Mouse (Mus musculus) frontal cortex, adult 2 months (tissue): ENCODE data around the gene Sez6l. TPM values are rescaled to one million over a fixed set of nuclear protein-coding genes. Genes with fewer than 3 reads are reported as not detected.

Source experiments
- DNase-seq, 2 experiments: peaks; one replicate each; pipeline ENCODE4 v3.0.0; 2022; ENCODE audit warnings: low spot score in 1 of 2; ENCODE audit errors: extremely low spot score in 1 of 2
- polyA plus RNA-seq: library from polyadenylated mRNA; depleted of rRNA; stranded (reverse); fragments of >200 nt; gene quantifications from 2 replicates; pipeline ENCODE4 v1.2.3, GENCODE M21; 2012

Sez6l gene
- polyA plus RNA-seq, 1 experiment, result 82.5 TPM

DNA sequence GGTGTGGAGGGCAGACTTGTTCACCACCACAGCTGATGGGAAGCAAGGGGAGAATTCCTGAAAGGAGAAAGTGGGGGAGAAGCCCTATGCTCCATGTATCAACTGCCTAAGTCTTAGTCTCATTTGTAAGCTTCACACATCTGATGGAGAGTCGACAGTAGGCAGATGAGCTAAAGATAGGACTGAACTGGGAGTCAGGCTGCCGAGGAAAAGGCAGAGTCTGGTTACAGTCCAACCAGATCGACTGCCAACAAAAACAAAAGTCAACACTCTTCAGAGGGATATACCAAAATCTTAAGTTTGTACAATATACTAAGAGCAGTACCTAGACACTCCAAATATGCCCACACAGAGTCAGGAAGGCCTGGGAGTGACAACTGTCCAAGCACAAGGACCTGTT is 38.7 kb downstream of the Sez6l start:
- no peak for DNase-seq

DNA sequence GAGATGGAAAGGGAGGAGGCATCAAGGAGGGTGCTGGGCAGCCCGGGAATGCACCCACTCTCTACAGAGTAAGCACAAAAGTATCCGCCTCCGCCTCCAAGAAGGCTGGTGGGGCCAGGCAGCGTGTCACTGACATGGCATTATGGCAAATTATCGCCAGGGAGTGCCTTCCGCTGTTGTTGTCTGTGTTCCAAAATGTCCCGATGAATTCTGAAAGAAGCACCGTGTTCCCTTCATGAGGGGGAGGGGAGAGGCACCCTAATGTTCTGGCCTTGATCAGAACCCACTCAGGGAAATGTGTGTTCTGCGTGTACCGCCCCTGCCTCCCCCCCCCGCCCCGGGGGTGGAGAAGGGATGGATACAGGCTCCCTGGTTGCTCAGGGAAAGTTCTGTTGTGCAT is 41.1 kb downstream of the Sez6l start:
- DNase-seq, result no peak

DNA sequence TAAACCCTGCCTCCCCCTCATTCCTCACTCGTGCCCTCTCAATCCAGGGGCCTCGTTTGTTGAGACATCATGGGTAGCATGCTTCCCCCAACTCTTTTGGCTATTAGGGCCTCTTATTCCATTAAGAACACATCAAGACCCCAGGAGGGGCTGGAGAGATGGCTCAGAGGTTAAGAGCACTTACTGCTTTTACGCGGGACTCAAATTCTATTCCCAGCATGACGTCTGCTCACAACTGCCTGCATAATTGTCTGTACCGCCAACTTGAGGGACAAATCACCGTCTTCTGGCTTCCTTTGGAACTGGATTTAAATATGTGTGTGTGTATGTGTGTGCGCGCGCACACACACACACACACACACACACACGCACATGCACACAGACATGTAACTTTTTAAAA is 42.8 kb downstream of the Sez6l start:
- no peak for DNase-seq

DNA sequence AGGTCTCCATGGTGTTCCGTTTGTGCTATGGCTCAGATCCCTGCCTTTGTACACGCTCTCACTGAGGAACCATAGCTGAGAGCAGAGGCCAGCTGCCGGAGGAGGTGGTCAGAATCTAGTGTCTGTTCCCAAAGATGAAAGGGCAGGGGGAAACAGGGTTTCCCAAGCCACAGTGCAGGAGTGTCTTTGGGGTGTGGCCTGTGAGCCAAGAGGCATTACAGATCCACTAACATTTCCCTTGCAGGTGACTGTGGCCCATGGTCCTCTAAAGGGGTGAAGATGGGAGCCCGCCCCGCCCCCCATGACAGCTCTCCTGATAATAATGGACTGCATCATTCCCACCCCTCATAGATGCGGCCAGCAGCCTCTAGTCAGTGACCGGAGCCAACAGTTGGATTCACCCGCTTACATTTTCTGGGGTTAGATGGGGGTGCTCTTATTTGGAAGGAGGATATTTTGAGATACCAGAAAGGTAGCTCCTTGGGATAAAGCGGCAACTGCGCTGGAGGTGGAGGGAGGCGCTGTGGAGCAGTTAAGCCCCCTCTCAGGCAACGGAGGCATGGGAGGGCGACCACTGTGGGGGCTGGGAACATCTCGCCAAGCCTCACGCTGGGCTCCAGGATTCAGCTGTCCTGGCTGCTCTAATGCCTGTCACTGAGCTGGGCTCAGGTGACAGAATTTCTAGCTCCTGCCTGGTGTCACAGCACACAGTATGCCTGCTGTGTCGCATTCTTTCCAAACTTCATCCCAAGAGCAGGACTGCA is 43.5 kb downstream of the Sez6l start:
- DNase-seq, result no peak

DNA sequence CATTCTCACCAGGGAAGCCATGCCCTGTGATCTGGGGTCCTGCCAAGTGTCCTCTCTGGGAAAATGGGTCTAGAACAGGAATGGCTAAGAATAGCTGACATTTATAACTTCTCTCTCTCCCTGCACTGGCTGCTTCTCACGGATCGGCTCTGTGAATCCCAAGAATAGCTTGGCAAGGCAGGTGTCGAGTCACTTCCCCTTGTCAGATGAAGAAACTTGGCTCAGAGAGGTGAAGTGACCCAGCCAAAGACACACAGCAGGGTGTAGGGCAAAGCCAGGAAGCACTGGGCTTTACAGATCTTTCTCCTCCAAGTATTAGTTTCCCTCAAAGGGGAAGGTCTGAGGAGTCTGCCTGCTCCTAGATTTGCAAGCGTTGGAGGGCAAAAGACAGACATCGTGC is 44.1 kb downstream of the Sez6l start:
- no peak for DNase-seq

DNA sequence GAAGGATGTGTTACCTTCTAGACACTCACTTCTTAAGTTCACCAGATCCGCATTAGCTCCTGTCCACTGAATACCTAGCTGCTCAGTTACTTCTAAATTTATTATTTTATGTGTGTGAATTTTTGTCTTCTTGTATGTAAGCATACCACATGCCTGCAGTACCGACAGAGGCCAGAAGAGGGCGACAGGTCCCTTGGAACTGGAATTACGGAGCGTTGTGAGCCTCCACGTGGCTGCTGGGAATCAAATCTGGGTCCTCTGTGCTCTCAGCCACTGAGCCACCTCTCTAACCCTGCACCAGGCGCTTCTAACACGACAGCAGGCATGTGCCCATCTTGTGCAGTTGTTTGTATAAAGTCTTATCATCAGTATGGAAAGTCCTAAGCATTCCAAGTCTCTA is 44.8 kb downstream of the Sez6l start:
- no peak for DNase-seq

DNA sequence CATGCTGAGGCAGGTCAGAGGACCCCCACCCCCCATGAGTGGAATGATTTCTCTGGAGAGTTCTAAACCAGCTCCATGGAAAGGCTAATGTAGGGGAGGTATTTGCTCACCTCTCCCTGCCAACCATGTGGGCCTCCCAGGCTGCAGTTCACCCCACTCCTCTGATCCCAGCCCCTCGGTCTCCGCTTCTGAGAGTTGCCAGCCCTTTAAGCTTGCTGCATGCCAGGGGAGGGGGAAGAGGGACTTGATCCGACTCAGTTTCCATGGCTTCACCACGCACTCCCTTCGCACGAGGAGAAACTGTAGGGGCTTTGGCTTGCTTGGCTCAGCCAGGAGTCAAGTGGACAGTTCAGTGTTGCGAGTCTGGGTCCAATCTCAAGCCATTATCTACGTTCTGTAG is 45.9 kb downstream of the Sez6l start:
- DNase-seq, result no peak

DNA sequence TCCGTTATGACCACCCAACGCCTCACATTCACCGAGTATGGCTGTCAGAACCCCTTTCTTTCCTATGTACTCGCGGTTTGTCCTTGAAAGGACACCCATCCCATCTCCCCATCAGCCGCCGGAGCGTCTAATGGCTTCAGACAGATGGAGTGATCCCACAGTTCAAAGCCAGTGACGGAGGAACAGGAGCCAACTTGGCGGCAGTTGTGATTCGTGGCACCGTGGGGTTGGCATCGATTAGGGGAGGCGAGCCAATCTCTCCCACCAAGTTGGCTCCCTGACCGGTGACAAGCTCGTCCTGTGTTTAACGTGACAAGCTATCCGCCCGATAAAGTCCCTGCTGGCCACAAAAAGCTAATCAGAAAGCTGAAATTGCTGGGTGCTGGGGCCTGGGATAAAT is 50.0 kb downstream of the Sez6l start:
- no peak for DNase-seq

DNA sequence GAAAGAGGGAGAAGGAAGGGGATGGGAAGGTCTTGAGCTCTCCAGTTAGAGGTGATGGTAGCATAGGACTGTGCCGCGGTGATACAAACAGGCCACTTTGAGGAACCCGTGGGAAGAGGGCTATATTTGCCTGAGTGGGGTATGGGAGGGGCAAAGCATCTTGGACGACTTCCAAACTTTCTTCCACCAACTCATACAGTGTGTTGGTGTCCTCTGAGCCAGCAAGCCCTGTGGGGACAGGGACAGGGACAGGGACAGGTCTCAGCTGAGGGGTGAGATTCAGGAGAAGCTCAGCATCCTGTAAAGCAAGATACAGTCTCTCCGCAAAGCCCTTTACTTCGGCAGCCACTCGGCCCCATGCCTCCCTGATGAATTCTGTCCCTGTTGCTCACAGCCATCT is 50.5 kb downstream of the Sez6l start:
- DNase-seq, result peak in 1 of 2 experiments; percentile 78

DNA sequence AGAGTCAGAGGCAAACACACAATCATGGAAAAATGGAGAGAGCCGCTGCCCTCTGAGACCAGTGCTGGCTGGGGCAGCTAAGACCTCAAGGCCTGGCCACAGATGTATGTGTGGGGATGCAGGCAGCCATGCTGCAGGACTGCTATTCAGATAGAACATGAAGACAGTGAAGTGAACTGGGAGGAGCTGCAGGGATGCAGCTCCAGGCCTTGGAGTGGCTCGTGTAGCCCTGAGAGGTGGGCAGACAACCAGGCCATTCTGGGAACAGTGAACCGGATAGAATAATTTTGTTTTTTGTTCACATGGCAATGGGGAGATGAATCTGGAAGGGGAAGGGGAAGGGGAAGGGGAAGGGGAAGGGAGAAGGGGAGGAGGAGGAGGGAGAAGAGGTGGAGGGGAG is 51.0 kb downstream of the Sez6l start:
- no peak for DNase-seq

DNA sequence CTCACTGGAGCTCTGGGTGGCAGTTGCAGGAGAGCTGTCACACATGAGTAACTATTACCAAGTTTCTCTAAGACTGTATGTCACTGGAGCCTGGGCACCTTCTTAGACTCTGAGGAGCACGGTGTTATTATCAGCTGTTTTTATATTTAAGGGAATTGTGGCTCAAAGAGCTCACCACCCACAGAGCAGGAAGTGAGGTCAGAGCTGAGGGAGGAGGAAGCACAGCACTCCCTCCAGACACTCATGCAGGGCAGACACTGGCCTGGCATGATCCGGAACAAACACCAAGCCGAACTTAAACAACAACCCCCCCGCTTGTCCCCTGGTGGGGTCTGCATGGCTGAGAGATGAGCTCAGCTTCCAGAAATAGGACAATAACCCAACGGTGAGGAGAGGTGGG is 51.7 kb downstream of the Sez6l start:
- no peak for DNase-seq

DNA sequence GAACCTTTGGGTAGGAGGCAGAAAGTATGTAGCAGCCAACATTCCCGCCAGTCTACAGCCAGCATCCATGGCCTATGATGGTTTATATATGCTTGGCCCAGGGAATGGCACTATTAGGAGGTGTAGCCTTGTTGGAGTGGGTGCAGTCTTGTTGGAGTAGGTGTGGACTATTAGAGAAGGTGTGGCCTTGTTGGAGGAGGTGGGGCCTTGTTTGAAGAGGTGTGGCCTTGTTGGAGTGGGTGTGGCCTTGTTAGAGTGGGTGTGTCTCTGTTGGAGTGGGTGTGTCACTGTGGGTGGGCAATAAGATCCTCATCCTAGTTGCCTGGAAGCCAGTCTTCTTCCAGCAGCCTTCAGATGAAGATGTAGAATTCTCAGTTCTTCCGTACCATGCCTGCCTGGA is 53.2 kb downstream of the Sez6l start:
- DNase-seq, result no peak

DNA sequence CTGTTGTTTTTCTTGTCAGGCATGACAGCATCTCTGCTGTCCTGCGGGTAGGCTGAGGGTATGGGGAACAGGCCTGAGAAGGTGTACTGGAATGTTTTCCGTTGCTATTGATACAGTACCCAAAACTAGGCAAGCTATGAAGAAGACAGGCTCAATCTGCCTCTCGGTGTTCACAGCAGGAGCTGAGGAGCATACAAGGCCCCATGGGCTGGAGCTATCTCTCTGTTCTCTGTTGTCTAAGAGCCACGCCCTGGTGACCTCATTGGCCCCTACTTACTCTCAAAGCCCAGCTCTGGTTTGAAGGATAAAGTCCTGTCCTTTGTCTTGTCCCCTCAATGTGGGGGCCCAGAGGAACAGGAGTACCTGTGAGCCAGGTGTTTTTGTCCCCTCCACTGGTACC is 53.7 kb downstream of the Sez6l start:
- no peak for DNase-seq

DNA sequence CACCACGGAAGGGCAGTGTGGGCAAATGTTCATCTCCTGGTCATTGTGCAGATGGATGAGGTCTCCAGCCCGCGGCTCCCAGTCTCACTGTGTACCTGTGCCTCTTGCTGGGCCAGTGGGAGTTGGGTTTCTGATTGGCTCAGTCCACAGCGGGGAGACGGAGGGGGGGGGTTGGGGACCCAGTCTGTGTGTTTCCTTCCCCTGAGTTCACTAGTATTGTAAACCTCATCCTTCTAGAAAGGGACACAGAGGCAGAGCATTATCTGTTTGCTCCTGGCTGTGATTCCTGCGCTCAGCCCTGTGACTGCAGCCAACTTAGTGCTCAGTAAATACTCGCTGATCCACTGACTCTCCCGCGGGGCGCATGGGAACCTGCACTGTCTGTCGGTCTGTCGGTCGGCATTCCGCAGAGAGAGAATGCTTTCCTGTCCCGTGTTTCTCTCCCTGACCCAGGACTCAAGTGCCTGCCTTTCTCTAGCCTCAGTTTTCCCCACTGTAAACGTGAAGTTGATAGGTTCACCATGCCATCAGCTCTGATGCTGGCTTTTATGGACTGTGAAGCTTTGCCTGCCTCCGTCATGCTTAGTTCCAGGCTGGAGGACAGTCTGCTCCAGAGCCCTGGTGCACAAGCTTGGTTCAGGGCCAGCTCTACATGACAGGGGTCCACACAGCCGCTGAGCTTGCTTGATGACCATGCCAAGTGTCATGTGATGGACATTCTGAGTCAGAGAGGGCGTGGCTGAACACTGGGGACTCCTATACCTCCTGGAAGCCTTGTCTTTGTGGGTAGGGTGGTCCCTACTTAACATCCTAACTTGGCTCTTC is 55.1 kb downstream of the Sez6l start:
- no peak for DNase-seq

DNA sequence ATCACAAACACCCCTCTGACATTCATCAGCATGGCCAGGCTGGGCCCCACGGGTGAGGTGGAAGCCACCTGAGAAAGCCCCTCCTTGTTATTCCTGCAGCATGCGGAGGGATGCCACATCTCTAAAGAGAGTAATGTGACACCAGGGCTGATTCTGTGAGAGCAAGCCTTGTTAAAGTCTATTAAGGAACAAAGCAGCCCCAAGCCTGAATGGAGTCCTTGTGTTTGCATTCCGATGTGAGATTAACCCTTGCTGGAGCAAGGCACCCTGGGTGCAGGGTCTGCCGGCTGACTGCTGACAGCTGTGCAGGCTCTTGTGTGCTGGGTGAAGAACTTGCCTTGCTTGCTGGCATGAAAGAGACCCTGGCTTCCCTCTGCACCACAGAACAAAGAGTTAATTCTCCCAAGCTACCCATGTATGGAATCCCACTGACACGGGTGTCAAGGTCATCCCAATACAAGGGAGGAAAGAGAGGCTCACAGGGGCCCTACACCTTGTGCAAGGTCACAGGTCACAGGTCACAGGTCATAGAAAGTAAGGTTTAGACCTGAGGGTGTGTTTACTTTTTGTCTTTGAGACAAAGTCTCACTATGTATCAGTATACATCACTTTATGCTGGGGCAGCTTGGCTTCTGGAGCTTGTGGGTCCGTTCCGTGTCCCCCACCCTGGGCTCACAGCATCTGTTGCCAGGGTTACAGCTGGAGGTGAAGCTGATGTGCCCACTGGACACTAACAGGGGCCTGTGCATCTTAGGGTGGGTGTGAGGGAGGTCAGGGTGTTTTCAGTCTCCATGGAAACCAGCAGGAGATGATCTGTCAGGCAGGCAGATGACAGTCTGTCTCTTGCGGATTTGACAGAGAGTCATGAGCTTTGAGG is 55.9 kb downstream of the Sez6l start:
- DNase-seq, result no peak

DNA sequence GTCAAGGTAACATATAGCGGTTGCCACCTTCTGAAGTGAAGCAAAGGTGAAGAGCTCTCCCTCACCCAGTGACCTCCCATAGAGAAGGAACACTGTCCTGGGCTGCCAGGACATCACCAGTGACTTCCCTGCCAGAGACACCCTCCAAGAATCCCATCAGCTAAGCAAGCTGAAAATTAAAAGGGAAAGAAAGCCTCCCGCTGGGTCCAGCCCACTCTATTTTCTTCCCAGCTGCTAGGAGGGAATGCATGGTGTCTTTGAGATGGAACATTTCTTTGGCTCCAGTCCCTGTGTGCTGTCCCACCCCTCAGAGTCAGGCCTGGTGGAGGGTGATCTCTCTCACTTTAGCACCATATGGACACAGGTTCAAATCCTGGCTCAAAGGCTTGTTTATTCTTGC is 58.2 kb downstream of the Sez6l start:
- no peak for DNase-seq

DNA sequence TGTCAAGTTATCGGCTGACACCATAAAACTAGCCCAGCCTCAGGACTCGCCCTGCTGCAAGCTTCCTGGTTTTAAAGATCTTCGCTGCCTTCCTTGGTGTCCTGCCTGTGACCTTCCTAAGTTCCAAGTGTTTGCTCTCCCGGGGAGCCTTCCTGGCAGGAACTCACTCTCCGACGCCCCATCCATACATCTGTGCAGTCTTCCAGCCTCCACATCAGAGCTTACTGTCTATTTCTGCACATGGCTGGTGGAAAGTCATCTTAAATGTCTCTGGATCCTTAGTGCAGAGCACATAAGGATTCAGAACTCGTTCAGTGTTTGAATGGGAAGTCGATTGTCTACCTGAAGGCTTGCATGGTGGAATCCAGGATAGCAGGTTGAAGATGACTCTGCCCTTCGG is 59.5 kb downstream of the Sez6l start:
- no peak for DNase-seq

DNA sequence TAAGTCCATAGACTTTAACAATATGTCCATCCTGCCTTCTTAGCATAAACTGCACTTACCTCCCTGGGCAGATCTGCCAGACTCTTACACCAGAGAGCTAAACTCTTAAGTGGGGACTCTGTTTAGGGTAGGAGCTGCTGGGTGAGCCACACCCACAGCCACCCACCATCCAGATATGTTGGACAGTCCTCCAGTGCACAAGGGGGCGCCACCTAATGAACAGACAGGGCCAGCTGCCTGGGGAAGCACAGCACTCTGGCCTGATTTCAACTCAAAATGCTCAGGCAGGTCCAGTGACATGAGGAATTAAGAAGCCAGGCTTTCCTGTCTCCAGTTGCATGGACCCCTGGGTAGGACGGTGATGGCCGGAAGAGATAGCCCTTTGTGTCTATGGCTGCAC is 60.5 kb downstream of the Sez6l start:
- DNase-seq, result no peak

DNA sequence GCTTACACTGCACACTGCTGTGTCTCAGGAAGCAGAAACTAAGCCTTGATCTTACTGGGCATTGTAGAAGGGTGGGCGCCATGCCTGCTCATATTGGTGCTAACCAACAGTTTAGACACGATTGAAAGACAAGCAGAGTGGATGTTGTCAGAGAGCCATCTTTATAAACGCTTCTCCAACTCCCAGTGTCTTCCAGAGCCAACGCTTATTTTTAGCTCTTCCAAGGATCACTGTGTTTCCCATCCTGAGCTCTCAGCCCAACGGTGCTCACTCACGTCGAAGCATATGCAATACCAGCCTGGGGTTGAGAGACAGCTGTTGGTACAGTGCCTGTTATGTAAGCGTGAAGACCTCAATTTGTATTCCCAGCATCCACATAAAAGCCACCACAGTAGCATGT is 66.6 kb downstream of the Sez6l start:
- no peak for DNase-seq

DNA sequence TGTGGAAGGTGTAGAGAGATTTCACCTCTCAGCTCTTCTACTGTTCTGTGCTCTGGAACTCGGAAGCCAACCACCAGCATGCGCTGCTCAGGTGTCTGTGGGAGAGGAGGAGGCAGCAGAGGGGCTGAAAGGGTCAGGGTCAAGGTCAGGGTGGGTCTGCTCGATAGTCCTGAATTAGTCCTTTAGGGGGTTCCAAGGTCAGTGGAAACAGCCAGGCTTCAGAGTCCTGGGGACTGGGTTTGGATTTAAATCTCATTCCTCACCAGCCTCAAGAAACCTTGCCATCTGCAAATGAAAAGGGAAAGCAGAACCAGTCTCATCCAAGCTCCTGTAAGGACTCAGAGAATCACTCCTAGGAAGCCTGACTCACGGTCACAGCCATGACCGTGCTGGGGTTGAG is 67.1 kb downstream of the Sez6l start:
- DNase-seq, result no peak

DNA sequence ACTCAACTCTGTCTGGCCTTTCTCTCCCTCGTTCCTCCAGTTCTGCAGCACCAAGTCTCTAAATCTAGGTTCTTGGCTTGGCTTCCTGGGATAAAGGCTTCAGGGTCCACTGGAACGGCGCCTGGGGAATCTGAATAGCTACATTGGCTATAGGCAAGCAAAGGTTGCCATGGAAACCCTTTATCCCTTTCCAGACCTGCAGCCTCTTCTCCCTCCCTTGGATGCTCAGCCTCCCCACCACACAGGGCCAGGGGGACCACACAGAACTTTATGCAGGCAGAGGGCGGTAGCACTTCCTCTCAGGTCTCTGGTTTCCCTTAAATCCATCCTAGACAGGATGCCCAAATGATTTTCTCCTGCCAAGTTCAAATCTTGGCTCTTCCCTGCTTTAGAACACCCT is 71.4 kb downstream of the Sez6l start:
- peak in 1 of 2 experiments; percentile 44 for DNase-seq
